Comparison of ENCODE assay signal across 15 mouse cellular contexts in genomic region chr11:114294511-114295250, GRCm38 (mm10).
DNase-seq lines count a peak whose midpoint lies in the region; ATAC-seq lines count a peak whose summit lies in the region.
"Had no signal": no experiment of that assay in that cellular context is flagged by ENCODE, and none has a peak within 500 bp of the region (broad histone marks: within the 10 kb centered on the region; RNA-seq: fewer than 3 reads in every experiment).

No protein-coding gene starts in this region.

- H3K4me2 ChIP-seq in hindbrain, embryonic 12.5 days (replicated peaks), result no peak overlapping the region
- no peak overlapping the region for H3K4me2 ChIP-seq in hindbrain, embryonic 11.5 days (replicated peaks; ENCODE audit: low read depth, low read length)
- no peak overlapping the region for H3K4me2 ChIP-seq in neural tube, embryonic 12.5 days (replicated peaks)
- no peak overlapping the region for H3K4me2 ChIP-seq in forebrain, embryonic 14.5 days (ENCODE audit: low read length)
- no peak overlapping the region for H3K4me2 ChIP-seq in neural tube, embryonic 14.5 days (ENCODE audit: low read depth, low read length)
- H3K4me2 ChIP-seq: heart, embryonic 13.5 days had no signal

- no peak for DNase-seq in hindbrain, embryonic 11.5 days (ENCODE audit: low spot score)
- DNase-seq in neural tube, embryonic 10.5 days (ENCODE audit: extremely low spot score, low spot score), result no peak
- peak; percentile 84 for DNase-seq in forebrain, embryonic 14.5 days (ENCODE audit: low spot score)
- DNase-seq in embryonic facial prominence, embryonic 10.5 days (ENCODE audit: low spot score), result no peak
- DNase-seq: adrenal gland, adult 8-10 months; B cell, adult 2 months; gastrocnemius, postnatal 14 days; kidney, postnatal 14 days; right cerebral cortex, postnatal 4 days had no signal

- ATAC-seq in hindbrain, embryonic 12.5 days (ENCODE audit: low FRiP score), result 0 out of 2 replicates have a peak, but pooled peaks have one; percentile 29
- no peak for ATAC-seq in hindbrain, embryonic 11.5 days (ENCODE audit: low FRiP score)
- ATAC-seq in neural tube, embryonic 12.5 days (ENCODE audit: low FRiP score, low read depth), result 0 out of 2 replicates have a peak, but pooled peaks have one; percentile 37
- ATAC-seq in forebrain, embryonic 14.5 days, result peak; percentile 93
- peak; percentile 44 for ATAC-seq in neural tube, embryonic 14.5 days (ENCODE audit: low read depth)
- ATAC-seq in megakaryocyte, adult 5-6 weeks (ENCODE audit: poor library complexity, severe bottlenecking), result no peak

- no peaks in the 10 kb centered on the region for H3K27me3 ChIP-seq in hindbrain, embryonic 12.5 days
- no peaks in the 10 kb centered on the region for H3K27me3 ChIP-seq in hindbrain, embryonic 11.5 days (ENCODE audit: control insufficient read depth, insufficient read depth, low read length)
- H3K27me3 ChIP-seq in neural tube, embryonic 12.5 days (replicated peaks), result no peaks in the 10 kb centered on the region
- H3K27me3 ChIP-seq in forebrain, embryonic 14.5 days (replicated peaks; ENCODE audit: control insufficient read depth, insufficient read depth, low read length), result no peaks in the 10 kb centered on the region
- no peaks in the 10 kb centered on the region for H3K27me3 ChIP-seq in neural tube, embryonic 14.5 days (ENCODE audit: control insufficient read depth, insufficient read depth, low read length)
- H3K27me3 ChIP-seq in embryonic facial prominence, embryonic 10.5 days (replicated peaks; ENCODE audit: low read depth, poor library complexity, severe bottlenecking), result no peaks in the 10 kb centered on the region

- no peak overlapping the region for H3K4me3 ChIP-seq in hindbrain, embryonic 12.5 days
- H3K4me3 ChIP-seq in hindbrain, embryonic 11.5 days (ENCODE audit: low read depth, low read length), result no peak overlapping the region
- no peak overlapping the region for H3K4me3 ChIP-seq in neural tube, embryonic 12.5 days
- no peak overlapping the region for H3K4me3 ChIP-seq in forebrain, embryonic 14.5 days (ENCODE audit: low read depth, low read length)
- no peak overlapping the region for H3K4me3 ChIP-seq in neural tube, embryonic 14.5 days (ENCODE audit: low read depth, low read length)
- H3K4me3 ChIP-seq in embryonic facial prominence, embryonic 10.5 days, result no peak overlapping the region
- H3K4me3 ChIP-seq: heart, embryonic 13.5 days had no signal

- H3K9me3 ChIP-seq in hindbrain, embryonic 12.5 days (replicated peaks), result no peaks in the 10 kb centered on the region
- H3K9me3 ChIP-seq in hindbrain, embryonic 11.5 days (ENCODE audit: control insufficient read depth, low read length), result no peaks in the 10 kb centered on the region
- H3K9me3 ChIP-seq in neural tube, embryonic 12.5 days, result no peaks in the 10 kb centered on the region
- H3K9me3 ChIP-seq in forebrain, embryonic 14.5 days (replicated peaks; ENCODE audit: control insufficient read depth, low read length), result no peaks in the 10 kb centered on the region
- H3K9me3 ChIP-seq in neural tube, embryonic 14.5 days (ENCODE audit: control insufficient read depth, low read length), result no peaks in the 10 kb centered on the region
- H3K9me3 ChIP-seq in embryonic facial prominence, embryonic 10.5 days, result no peaks in the 10 kb centered on the region
- H3K9me3 ChIP-seq: heart, embryonic 13.5 days had no signal

- H3K36me3 ChIP-seq in hindbrain, embryonic 12.5 days, result no peaks in the 10 kb centered on the region
- H3K36me3 ChIP-seq in hindbrain, embryonic 11.5 days (ENCODE audit: control insufficient read depth, insufficient read depth, low read length), result no peaks in the 10 kb centered on the region
- no peaks in the 10 kb centered on the region for H3K36me3 ChIP-seq in neural tube, embryonic 12.5 days
- no peaks in the 10 kb centered on the region for H3K36me3 ChIP-seq in forebrain, embryonic 14.5 days (ENCODE audit: control insufficient read depth, insufficient read depth, low read length)
- H3K36me3 ChIP-seq in neural tube, embryonic 14.5 days (ENCODE audit: control insufficient read depth, insufficient read depth, low read length), result no peaks in the 10 kb centered on the region
- no peaks in the 10 kb centered on the region for H3K36me3 ChIP-seq in embryonic facial prominence, embryonic 10.5 days (replicated peaks)
- H3K36me3 ChIP-seq: heart, embryonic 13.5 days had no signal

- peaks cover 13% of the 10 kb centered on the region for H3K4me1 ChIP-seq in hindbrain, embryonic 12.5 days
- H3K4me1 ChIP-seq in hindbrain, embryonic 11.5 days (replicated peaks; ENCODE audit: control insufficient read depth, insufficient read depth, low read length), result no peaks in the 10 kb centered on the region
- H3K4me1 ChIP-seq in neural tube, embryonic 12.5 days, result peaks cover 16% of the 10 kb centered on the region
- peaks cover 18% of the 10 kb centered on the region for H3K4me1 ChIP-seq in forebrain, embryonic 14.5 days (ENCODE audit: control insufficient read depth, insufficient read depth, low read length)
- H3K4me1 ChIP-seq in neural tube, embryonic 14.5 days (ENCODE audit: control insufficient read depth, insufficient read depth, low read length), result peaks cover 5% of the 10 kb centered on the region; the same call in 1 of the 2 replicates
- 0 out of 2 replicates have a peak, but pooled peaks cover 2% of the 10 kb centered on the region for H3K4me1 ChIP-seq in embryonic facial prominence, embryonic 10.5 days

- no peak overlapping the region for H3K27ac ChIP-seq in hindbrain, embryonic 12.5 days
- H3K27ac ChIP-seq in hindbrain, embryonic 11.5 days (ENCODE audit: low read depth, low read length), result no peak overlapping the region
- H3K27ac ChIP-seq in neural tube, embryonic 12.5 days, result 0 out of 2 replicates have a peak overlapping the region, but pooled peaks have one; percentile 17
- peak overlapping the region; percentile 53 for H3K27ac ChIP-seq in forebrain, embryonic 14.5 days (ENCODE audit: low read depth, low read length)
- peak overlapping the region; percentile 34; the same call in 1 of the 2 replicates for H3K27ac ChIP-seq in neural tube, embryonic 14.5 days (ENCODE audit: low read depth, low read length)
- no peak overlapping the region for H3K27ac ChIP-seq in embryonic facial prominence, embryonic 10.5 days (replicated peaks)
- H3K27ac ChIP-seq: heart, embryonic 13.5 days; liver, embryonic 14.5 days had no signal

- 72% methylated on average over 5 of the region's 5 CpGs for WGBS in hindbrain, embryonic 12.5 days
- 75% methylated on average over 5 of the region's 5 CpGs for WGBS in hindbrain, embryonic 11.5 days
- WGBS in neural tube, embryonic 12.5 days, result 71% methylated on average over 5 of the region's 5 CpGs
- WGBS in forebrain, embryonic 14.5 days, result 38% methylated on average over 5 of the region's 5 CpGs
- WGBS in neural tube, embryonic 14.5 days, result 48% methylated on average over 5 of the region's 5 CpGs
- 74% methylated on average over 5 of the region's 5 CpGs for WGBS in embryonic facial prominence, embryonic 10.5 days

- no peak overlapping the region for H3K9ac ChIP-seq in hindbrain, embryonic 12.5 days
- H3K9ac ChIP-seq in hindbrain, embryonic 11.5 days (ENCODE audit: low read depth, low read length), result no peak overlapping the region
- no peak overlapping the region for H3K9ac ChIP-seq in neural tube, embryonic 12.5 days
- H3K9ac ChIP-seq in forebrain, embryonic 14.5 days (ENCODE audit: low read length), result no peak overlapping the region
- no peak overlapping the region for H3K9ac ChIP-seq in neural tube, embryonic 14.5 days (replicated peaks; ENCODE audit: low read depth, low read length)
- H3K9ac ChIP-seq: heart, embryonic 13.5 days; liver, embryonic 14.5 days had no signal

Comparison
In these comparisons a context has a peak if more than half of its experiments do, and no peak if none do; other contexts are left out.
1. ATAC-seq: peak in hindbrain, embryonic 12.5 days (single experiment), neural tube, embryonic 12.5 days (single experiment), forebrain, embryonic 14.5 days (single experiment) and neural tube, embryonic 14.5 days (single experiment); none in hindbrain, embryonic 11.5 days (single experiment) and megakaryocyte, adult 5-6 weeks (single experiment).
2. H3K27ac ChIP-seq: peak in neural tube, embryonic 12.5 days (single experiment), forebrain, embryonic 14.5 days (single experiment) and neural tube, embryonic 14.5 days (single experiment); none in hindbrain, embryonic 12.5 days (single experiment), hindbrain, embryonic 11.5 days (single experiment) and embryonic facial prominence, embryonic 10.5 days (single experiment).